Mouse (Mus musculus) lung, adult 2 months (tissue): ENCODE data around the gene Lrmda.

ENCODE experiments used
- CTCF ChIP-seq: fragments of 200-500 bp; IDR thresholded peaks from 2 replicates; pipeline ENCODE4 v1.5.1; 2011; ENCODE audit warnings: mild to moderate bottlenecking, low read length, control low read depth; ENCODE audit not compliant: insufficient read depth
- POLR2A ChIP-seq: fragments of 200-500 bp; IDR thresholded peaks from 2 replicates; pipeline ENCODE4 v1.6.1; 2011; ENCODE audit warnings: low read depth, mild to moderate bottlenecking, control low read depth, low read length, borderline replicate concordance; ENCODE audit errors: extremely low read depth

GRCm38 (mm10) chr14:21987660-21988576, 31.6 kb upstream of the Lrmda start:
- no peak for TF ChIP-seq CTCF
- peak; percentile 97 for TF ChIP-seq POLR2A
